Mouse (Mus musculus) liver, embryonic 15.5 days (tissue): ENCODE data around the gene G530012D18Rik. TPM values are rescaled to one million over a fixed set of nuclear protein-coding genes. Genes with fewer than 3 reads are reported as not detected.
"Not testable (repeated sequence)": the region's sequence is repeated elsewhere in the genome, so short reads cannot be mapped to it uniquely, and the experiment has no call there.

Experiments used
- ATAC-seq: fragments of 200-750 bp; cut with Nextera tagmentation; 2 replicates; pipeline ENCODE4 v1.8.0; 2017; ENCODE audit warnings: moderate number of reproducible peaks, mild to moderate bottlenecking, moderate library complexity; ENCODE audit not compliant: insufficient read depth
- H3K27ac ChIP-seq: fragments of 300-500 bp; sonication (generic); replicated peaks from 2 replicates; pipeline ENCODE4 v1.5.1; 2015; ENCODE audit warnings: mild to moderate bottlenecking, inconsistent platforms
- H3K27me3 ChIP-seq: fragments of 300-500 bp; sonication (generic); 2 replicates; pipeline ENCODE4 v1.6.1; 2015; ENCODE audit warnings: mild to moderate bottlenecking, inconsistent platforms
- H3K36me3 ChIP-seq: fragments of 300-500 bp; sonication (generic); replicated peaks from 2 replicates; pipeline ENCODE4 v1.6.1; 2015; ENCODE audit warnings: moderate library complexity, mild to moderate bottlenecking, inconsistent platforms
- H3K4me1 ChIP-seq: fragments of 300-500 bp; sonication (generic); replicated peaks from 2 replicates; pipeline ENCODE4 v1.6.1; 2015; ENCODE audit warnings: inconsistent platforms
- H3K4me2 ChIP-seq: fragments of 300-500 bp; sonication (generic); 2 replicates; pipeline ENCODE4 v1.6.1; 2015; ENCODE audit warnings: moderate library complexity, mild to moderate bottlenecking, inconsistent platforms
- H3K4me3 ChIP-seq: fragments of 300-500 bp; sonication (generic); replicated peaks from 2 replicates; pipeline ENCODE4 v1.5.1; 2015; ENCODE audit warnings: mild to moderate bottlenecking, inconsistent platforms
- H3K9ac ChIP-seq: fragments of 300-500 bp; sonication (generic); 2 replicates; pipeline ENCODE4 v1.6.1; 2015; ENCODE audit warnings: moderate library complexity, mild to moderate bottlenecking, inconsistent platforms
- H3K9me3 ChIP-seq: fragments of 300-500 bp; sonication (generic); replicated peaks from 2 replicates; pipeline ENCODE4 v1.6.1; 2016; ENCODE audit warnings: inconsistent platforms
- WGBS: fragments of 180-500 bp; shearing (Covaris S2); methylation state at CpG from one replicate; pipeline ENCODE4 v1.1.7; 2015; ENCODE audit warnings: mixed read lengths; ENCODE audit not compliant: insufficient replicate concordance; 5-methylcytosine and 5-hydroxymethylcytosine counted together
- polyA plus RNA-seq: library from polyadenylated mRNA; unstranded; fragments of >200 nt; fragmentation: Nextera tagmentation; extraction: Ambion mirVana; gene quantifications from 2 replicates; pipeline ENCODE4 v1.2.1, GENCODE M21; 2015

The G530012D18Rik gene
- polyA plus RNA-seq, 1 experiment from 2014 or later, result not detected

DNA sequence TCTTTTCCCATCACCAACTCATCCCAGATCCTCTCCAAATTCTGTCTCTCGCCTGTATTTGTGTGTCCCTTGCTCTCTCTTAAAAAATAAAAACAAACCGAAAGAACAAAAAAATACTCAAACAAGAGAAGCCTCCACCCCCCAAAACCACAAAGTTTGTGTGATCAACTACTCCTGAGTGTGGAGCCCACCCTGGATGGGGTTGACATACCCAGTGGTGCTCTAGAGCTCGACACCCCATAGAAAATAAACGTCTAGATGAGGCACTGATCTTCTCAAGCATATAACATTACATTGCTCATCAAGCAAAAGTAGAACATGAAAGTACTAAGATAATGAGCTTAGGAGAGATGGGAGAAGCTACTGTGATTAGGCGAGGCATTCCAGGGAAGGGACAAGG is 41.7 kb downstream of the G530012D18Rik start:
- not testable (repeated sequence) for H3K9me3 ChIP-seq, H3K4me2 ChIP-seq, H3K27ac ChIP-seq, H3K9ac ChIP-seq, H3K36me3 ChIP-seq, H3K27me3 ChIP-seq, H3K4me1 ChIP-seq, ATAC-seq, H3K4me3 ChIP-seq
- 42% methylated on average over 4 of the region's 5 CpGs for WGBS

DNA sequence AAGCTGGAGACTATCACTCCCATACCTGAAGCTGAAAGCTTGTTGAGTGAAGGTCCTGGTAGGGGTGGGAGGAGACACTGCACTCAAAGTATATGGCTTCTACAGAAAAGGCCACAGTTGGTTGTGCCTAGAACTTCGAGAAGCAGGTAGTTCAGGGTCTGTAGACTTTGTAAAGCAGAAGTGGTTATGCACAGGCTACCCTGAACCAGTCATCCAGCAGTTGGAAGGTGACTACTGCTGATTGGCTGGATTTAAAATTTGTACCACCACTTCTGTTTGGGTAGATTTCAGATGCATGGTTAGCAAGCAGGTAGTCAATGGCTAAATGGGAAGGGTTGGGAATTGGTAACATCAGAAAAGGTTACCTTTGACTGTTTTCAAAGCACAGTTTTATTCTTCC is 43.2 kb downstream of the G530012D18Rik start:
- not testable (repeated sequence) for H3K9me3 ChIP-seq, H3K9ac ChIP-seq, H3K4me1 ChIP-seq, H3K27ac ChIP-seq, H3K4me2 ChIP-seq, ATAC-seq, H3K27me3 ChIP-seq, H3K36me3 ChIP-seq, H3K4me3 ChIP-seq
- WGBS, result 38% methylated on average over 1 of the region's 1 CpGs

Other genes starting within 250 kb of the G530012D18Rik start
- 5.2 and 5.7 TPM in 2 replicates for gene Sp110, start 23.1 kb downstream of the G530012D18Rik start, polyA plus RNA-seq
- 5.6 and 5.7 TPM in 2 replicates for gene Sp140, start 24.7 kb downstream of the G530012D18Rik start, polyA plus RNA-seq
- 5.7 and 6.6 TPM in 2 replicates for gene Sp100, start 74.3 kb downstream of the G530012D18Rik start, polyA plus RNA-seq
- 1.9 and 2.8 TPM in 2 replicates for gene A630001G21Rik, start 203.0 kb downstream of the G530012D18Rik start, polyA plus RNA-seq
- 11.2 and 12.1 TPM in 2 replicates for gene Cab39, start 217.8 kb downstream of the G530012D18Rik start, polyA plus RNA-seq